Mouse (Mus musculus) ES-E14 (cell line): ENCODE data around the gene Aadacl3. TPM values are rescaled to one million over a fixed set of nuclear protein-coding genes. Genes with fewer than 3 reads are reported as not detected.

Experiments used
- DNase-seq: peaks from one replicate; pipeline ENCODE4 v3.0.0-alpha.2; 2013; ENCODE audit warnings: low read depth, low spot score
- H3K27ac ChIP-seq: 2 replicates; pipeline ENCODE4 v1.5.1; 2012; ENCODE audit warnings: low read depth, mild to moderate bottlenecking, low read length, moderate library complexity, mixed read lengths; ENCODE audit not compliant: poor library complexity, insufficient read depth, severe bottlenecking
- H3K36me3 ChIP-seq: 2 replicates; pipeline ENCODE4 v1.6.1; 2012; ENCODE audit warnings: mild to moderate bottlenecking, low read length, moderate library complexity, mixed read lengths; ENCODE audit not compliant: control insufficient read depth, poor library complexity, insufficient read depth, severe bottlenecking
- H3K4me1 ChIP-seq, 2 experiments: fragments of 150-350 bp in 1 of 2; sonication (generic) in 1 of 2; 2 replicates each; pipeline ENCODE4 v1.6.1; 2012; ENCODE audit warnings: low read length in 2 of 2, mild to moderate bottlenecking in 1 of 2, mixed read lengths in 1 of 2; ENCODE audit not compliant: control insufficient read depth in 2 of 2, insufficient read depth in 2 of 2, poor library complexity in 1 of 2
- H3K4me3 ChIP-seq, 2 experiments: fragments of 150-350 bp in 1 of 2; sonication (generic) in 1 of 2; 2 replicates each; pipeline ENCODE4 v1.5.1; 2012; ENCODE audit warnings: low read length in 2 of 2, low read depth in 1 of 2, mild to moderate bottlenecking in 1 of 2, mixed read lengths in 1 of 2; ENCODE audit not compliant: insufficient read depth in 1 of 2, poor library complexity in 1 of 2, severe bottlenecking in 1 of 2
- H3K9ac ChIP-seq: 2 replicates; pipeline ENCODE4 v1.6.1; 2012; ENCODE audit warnings: low read depth, mild to moderate bottlenecking, low read length, mixed read lengths; ENCODE audit not compliant: poor library complexity, insufficient read depth, severe bottlenecking
- H3K9me3 ChIP-seq: fragments of 150-350 bp; sonication (generic); 2 replicates; pipeline ENCODE4 v1.6.1; 2012; ENCODE audit warnings: low read depth, mild to moderate bottlenecking, low read length; ENCODE audit not compliant: control insufficient read depth, insufficient read depth
- CHD2 ChIP-seq: IDR thresholded peaks from 2 replicates; pipeline ENCODE4 v1.6.1; 2014; ENCODE audit warnings: mild to moderate bottlenecking, low read depth, low read length, inconsistent platforms
- HCFC1 ChIP-seq: IDR thresholded peaks from 2 replicates; pipeline ENCODE4 v1.6.1; 2012; ENCODE audit warnings: low read length, inconsistent platforms, borderline replicate concordance; ENCODE audit not compliant: insufficient read depth
- MAFK ChIP-seq: IDR thresholded peaks from 2 replicates; pipeline ENCODE4 v1.6.1; 2014; ENCODE audit warnings: mild to moderate bottlenecking, low read depth, low read length, inconsistent platforms; ENCODE audit not compliant: insufficient read depth
- ZC3H11A ChIP-seq: IDR thresholded peaks from 2 replicates; pipeline ENCODE4 v1.6.1; 2012; ENCODE audit warnings: low read depth, mild to moderate bottlenecking, inconsistent platforms, low read length, borderline replicate concordance
- ZNF384 ChIP-seq: IDR thresholded peaks from 2 replicates; pipeline ENCODE4 v1.6.1; 2012; ENCODE audit warnings: low read depth, low read length, inconsistent platforms
- in situ Hi-C, 2 experiments: fragments of 600-800 bp; cut with MboI; formaldehyde crosslinking; loops; one replicate each; pipeline ENCODE4 v1.15.1; 2025; ENCODE audit warnings: low sequenced_read_pairs in 2 of 2, inconsistent platforms in 1 of 2; ENCODE audit not compliant: unreplicated experiment in 2 of 2
- total RNA-seq: library from RNA; depleted of rRNA; stranded (reverse); fragments of 300-350 nt; gene quantifications from 2 replicates; pipeline ENCODE4 v1.2.3, GENCODE M21; 2012; rRNA removed

Gene Aadacl3
- not detected in 2 replicates for total RNA-seq

DNA sequence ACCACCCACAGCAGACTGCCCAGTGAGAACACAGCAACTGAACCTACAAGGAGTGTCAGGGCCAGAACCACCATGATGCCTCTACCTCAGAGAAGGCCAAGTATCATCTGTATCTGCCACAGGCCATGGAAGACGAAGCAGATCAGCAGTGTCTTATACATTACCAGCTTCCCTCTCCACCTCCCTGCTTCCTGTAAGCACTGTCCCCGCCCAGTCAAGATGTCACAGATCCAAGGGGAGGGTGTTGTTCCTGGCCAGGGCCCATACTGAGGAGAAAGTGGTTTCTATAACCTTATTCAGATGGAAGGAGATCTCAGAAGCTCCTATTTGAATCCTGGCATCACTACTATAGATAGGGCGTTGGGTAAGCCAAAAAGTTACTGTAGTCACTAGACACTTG lies at the start of gene Aadacl3:
Gene Aadacl3, minus strand, starts transcription at position 101 of the 400 bp plus-strand sequence.
- in situ Hi-C loops, result no loop called here
- H3K36me3 ChIP-seq, result no peaks in the 10 kb centered on the region
- DNase-seq, result no peak
- H3K4me3 ChIP-seq, result no peak within 1 kb of the TSS
- TF ChIP-seq ZNF384 (no peak), CHD2 (no peak), HCFC1 (no peak), ZC3H11A (no peak), MAFK (no peak)
- H3K27ac ChIP-seq, result no peak within 1 kb of the TSS
- no peaks in the 10 kb centered on the region for H3K9me3 ChIP-seq
- H3K4me1 ChIP-seq, result no peaks in the 10 kb centered on the region
- no peak within 1 kb of the TSS for H3K9ac ChIP-seq

DNA sequence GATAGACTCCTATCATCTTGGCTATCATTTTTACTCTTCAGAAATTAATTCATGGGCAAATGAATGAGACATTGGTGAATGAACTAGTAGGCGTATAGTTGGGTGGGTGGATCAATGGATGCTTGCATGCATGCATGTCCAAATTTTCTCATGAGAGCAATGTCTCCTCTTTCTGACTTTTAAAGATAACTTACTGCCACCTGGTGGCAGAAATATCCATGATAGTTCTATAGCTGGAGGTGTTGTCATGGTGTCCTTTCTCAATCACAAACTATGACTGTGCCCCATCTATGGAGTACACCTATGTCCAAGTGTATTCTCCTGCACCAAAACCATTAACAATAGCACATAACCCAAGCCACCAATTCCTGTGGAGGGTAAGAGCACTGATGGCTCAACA lies 43.0 kb upstream of the Aadacl3 start:
- DNase-seq, result peak; percentile 35
- H3K36me3 ChIP-seq, result no peaks in the 10 kb centered on the region
- H3K9ac ChIP-seq, result no peak overlapping the region
- H3K4me1 ChIP-seq, result no peaks in the 10 kb centered on the region
- no peak overlapping the region for H3K27ac ChIP-seq
- no peaks in the 10 kb centered on the region for H3K9me3 ChIP-seq
- in situ Hi-C loops, result no loop called here
- TF ChIP-seq CHD2, result no peak
- TF ChIP-seq ZNF384, result no peak
- no peak for TF ChIP-seq MAFK
- TF ChIP-seq ZC3H11A, result 0 out of 2 replicates have a peak, but pooled peaks have one; percentile 10
- no peak overlapping the region for H3K4me3 ChIP-seq

DNA sequence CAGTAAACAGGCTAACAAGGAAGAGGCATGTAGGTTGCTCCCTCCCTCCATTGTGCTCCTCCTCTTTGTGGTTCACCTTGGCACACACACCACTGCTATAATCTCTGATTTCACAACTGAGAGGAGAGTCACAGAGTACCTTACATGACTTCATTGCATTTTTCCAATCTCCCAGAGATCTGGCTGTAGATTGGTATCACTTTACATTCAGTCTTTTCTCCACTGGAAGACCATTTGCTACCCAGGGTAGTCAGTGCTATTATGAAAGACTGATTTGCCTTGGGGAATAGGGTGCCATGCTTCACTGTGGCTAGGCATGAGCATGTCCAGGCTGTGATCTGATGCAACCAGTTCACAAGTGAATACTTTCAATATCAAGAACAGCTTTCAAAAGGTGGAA lies 29.8 kb upstream of the Aadacl3 start:
- no peaks in the 10 kb centered on the region for H3K4me1 ChIP-seq
- no peak overlapping the region for H3K4me3 ChIP-seq
- H3K9ac ChIP-seq, result no peak overlapping the region
- no peak for TF ChIP-seq CHD2
- no peak for TF ChIP-seq HCFC1
- no peak for TF ChIP-seq ZNF384
- TF ChIP-seq MAFK, result no peak
- TF ChIP-seq ZC3H11A, result no peak
- no peak overlapping the region for H3K27ac ChIP-seq
- DNase-seq, result no peak
- in situ Hi-C loops, result no loop called here
- no peaks in the 10 kb centered on the region for H3K9me3 ChIP-seq
- H3K36me3 ChIP-seq, result no peaks in the 10 kb centered on the region

GRCm38 (mm10) chr4:144468091-144468490 lies 4.5 kb upstream of the Aadacl3 start:
- Histone ChIP-seq H3K36me3 (no peaks in the 10 kb centered on the region), H3K9me3 (no peaks in the 10 kb centered on the region), H3K4me3 (no peak overlapping the region), H3K27ac (no peak overlapping the region), H3K4me1 (no peaks in the 10 kb centered on the region), H3K9ac (no peak overlapping the region)
- TF ChIP-seq ZNF384, result no peak
- TF ChIP-seq ZC3H11A, result no peak
- no peak for TF ChIP-seq CHD2
- TF ChIP-seq MAFK, result no peak
- no peak for TF ChIP-seq HCFC1
- DNase-seq, result no peak
- in situ Hi-C loops, result no loop called here

DNA sequence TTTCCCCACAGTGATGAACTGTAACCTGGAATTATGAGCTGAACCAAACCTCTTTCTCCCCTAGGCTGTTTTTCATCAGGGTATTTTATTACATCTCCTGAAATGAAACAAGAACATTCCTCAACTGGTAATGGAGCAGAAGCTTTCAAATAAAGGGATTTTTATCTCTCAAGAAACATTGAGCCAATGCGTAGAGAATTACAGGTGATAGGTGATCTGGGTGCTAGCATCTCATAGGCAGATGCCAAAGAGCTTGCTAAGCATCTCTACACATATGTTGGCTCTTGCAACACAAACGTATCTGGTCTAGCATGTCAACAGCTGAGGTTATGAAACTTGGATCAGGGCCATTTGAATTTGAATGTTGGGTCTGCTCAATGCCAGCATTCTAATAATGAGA lies 1.6 kb upstream of the Aadacl3 start:
- TF ChIP-seq CHD2, result no peak
- no peak for TF ChIP-seq ZNF384
- TF ChIP-seq ZC3H11A, result no peak
- no peak for TF ChIP-seq HCFC1
- no peak for TF ChIP-seq MAFK
- no peaks in the 10 kb centered on the region for H3K9me3 ChIP-seq
- no peak for DNase-seq
- in situ Hi-C loops, result no loop called here
- no peak overlapping the region for H3K9ac ChIP-seq
- H3K4me1 ChIP-seq, result no peaks in the 10 kb centered on the region
- no peak overlapping the region for H3K4me3 ChIP-seq
- H3K36me3 ChIP-seq, result no peaks in the 10 kb centered on the region
- no peak overlapping the region for H3K27ac ChIP-seq
